Mouse (Mus musculus) central nervous system, embryonic 18 days (tissue): Measurements from ENCODE around the gene Adgrl3. TPM values are rescaled to one million over a fixed set of nuclear protein-coding genes. Genes with fewer than 3 reads are reported as not detected.

Source experiments
- polyA plus RNA-seq: library from polyadenylated mRNA; depleted of rRNA; stranded (reverse); fragments of >200 nt; gene quantifications from 2 replicates; pipeline ENCODE4 v1.2.3, GENCODE M21; 2012; rRNA removed

Gene Adgrl3
- 69.7 and 73.1 TPM in 2 replicates for polyA plus RNA-seq

GRCm38 (mm10) chr5:81019590-81020254, at the start of gene Adgrl3:
Gene Adgrl3 (plus strand): TSS chr5:81020138.

